8 mouse cellular contexts compared by ENCODE assay signal in genomic region chr5:75157038-75157437, GRCm38 (mm10). TPM values are rescaled to one million over a fixed set of nuclear protein-coding genes. Genes with fewer than 3 reads are reported as not detected.
A peak's percentile ranks its signal among the peaks of the same experiment; 100 is the strongest.
DNase-seq lines count a peak whose midpoint lies in the region; ATAC-seq and TF ChIP-seq lines count a peak whose summit lies in the region.

No protein-coding gene starts in this region.

- no peaks in the 10 kb centered on the region for H3K36me3 ChIP-seq in hindbrain, embryonic 13.5 days
- no peaks in the 10 kb centered on the region for H3K36me3 ChIP-seq in midbrain, embryonic 10.5 days

- TF ChIP-seq POLR2A in brain, embryonic 14.5 days (IDR thresholded peaks at IDR 0.05; ENCODE audit: borderline replicate concordance, extremely low read depth, insufficient read depth, insufficient read length, poor library complexity, severe bottlenecking): no peak

- H3K4me1 ChIP-seq in hindbrain, embryonic 13.5 days (replicated peaks): peaks cover 46% of the 10 kb centered on the region
- H3K4me1 ChIP-seq in midbrain, embryonic 10.5 days: peaks cover 49% of the 10 kb centered on the region

- DNase-seq in right cerebral cortex, adult 2 months (ENCODE audit: low spot score in 2 of 2): peak; percentile 69 to 77
- no peak for DNase-seq in right cerebral cortex, postnatal 4 days
- DNase-seq in brain, embryonic 14.5 days (ENCODE audit: low read depth): peak; percentile 91
- DNase-seq in left cerebral cortex, postnatal 25 days (ENCODE audit: low spot score in 2 of 2): peak; percentile 56 to 78
- peak; percentile 64 for DNase-seq in midbrain, embryonic 10.5 days (ENCODE audit: low spot score)
- peak; percentile 61 for DNase-seq in testis, postnatal 14 days (ENCODE audit: low spot score)

- whole genome bisulfite sequencing in hindbrain, embryonic 13.5 days: 0% methylated on average over 3 of the region's 3 CpGs
- WGBS in midbrain, embryonic 10.5 days: 0% methylated on average over 3 of the region's 3 CpGs

- intact Hi-C loops in left cerebral cortex, postnatal 25 days (cut with DNase I): loop anchor here (2.0 to 10.0 kb wide), 10 partner anchors 360 to 1470 kb away; partner anchors contain the start of genes Fip1l1 and Usp46

- H3K27ac ChIP-seq in hindbrain, embryonic 13.5 days: no peak overlapping the region
- no peak overlapping the region for H3K27ac ChIP-seq in midbrain, embryonic 10.5 days (replicated peaks)

- peak overlapping the region; percentile 71; the same call in 1 of the 2 replicates for H3K9ac ChIP-seq in hindbrain, embryonic 13.5 days

- peak overlapping the region; percentile 82 for H3K4me2 ChIP-seq in hindbrain, embryonic 13.5 days

- peaks cover 53% of the 10 kb centered on the region for H3K27me3 ChIP-seq in hindbrain, embryonic 13.5 days
- H3K27me3 ChIP-seq in midbrain, embryonic 10.5 days (ENCODE audit: low read depth, poor library complexity, severe bottlenecking): peaks cover 87% of the 10 kb centered on the region

- no peaks in the 10 kb centered on the region for H3K9me3 ChIP-seq in hindbrain, embryonic 13.5 days
- no peaks in the 10 kb centered on the region for H3K9me3 ChIP-seq in midbrain, embryonic 10.5 days (replicated peaks)

- 0 out of 2 replicates have a peak, but pooled peaks have one; percentile 60 for ATAC-seq in erythroid progenitor cell, adult 5-6 weeks (replicated peaks; ENCODE audit: low FRiP score, poor library complexity, severe bottlenecking)
- no peak for ATAC-seq in hindbrain, embryonic 13.5 days (ENCODE audit: low FRiP score)

- H3K4me3 ChIP-seq in hindbrain, embryonic 13.5 days: peak overlapping the region; percentile 50
- peak overlapping the region; percentile 57 for H3K4me3 ChIP-seq in midbrain, embryonic 10.5 days

- TF ChIP-seq CTCF in brain, embryonic 14.5 days (IDR thresholded peaks at IDR 0.05; ENCODE audit: borderline replicate concordance, extremely low read depth, insufficient read depth, insufficient read length): peak; percentile 90

RNA-seq across cellular contexts. Expression of gene Pdgfra, which starts 4.9 kb away (rescaled TPM):
- 7.2 and 16.3 TPM in 2 replicates for polyA plus RNA-seq in brain, embryonic 14.5 days (2012; rRNA removed)
- total RNA-seq in erythroid progenitor cell, adult 5-6 weeks (2015; ENCODE audit: low replicate concordance): 0.42 TPM in 1 of 2 replicates, not detected in the other
- total RNA-seq in erythroid progenitor cell, adult 5-6 weeks (2017; ENCODE audit: low replicate concordance): 0.26 TPM in 1 of 2 replicates, not detected in the other
- polyA plus RNA-seq in hindbrain, embryonic 13.5 days (2015; fragmentation: Nextera tagmentation; extraction: Ambion mirVana): 11.3 and 12.4 TPM in 2 replicates
- total RNA-seq in left cerebral cortex, postnatal 25 days (2021): 10 to 100 TPM; 45.5 to 45.7 TPM
- 15.6 and 19.5 TPM in 2 replicates for polyA plus RNA-seq in midbrain, embryonic 10.5 days (2016; fragmentation: Nextera tagmentation; extraction: Ambion mirVana)
